Mouse (Mus musculus) lung, postnatal 0 days (tissue): Measurements from ENCODE around the gene Wdr38. TPM values are rescaled to one million over a fixed set of nuclear protein-coding genes. Genes with fewer than 3 reads are reported as not detected.
"Not testable (repeated sequence)": the region's sequence is repeated elsewhere in the genome, so short reads cannot be mapped to it uniquely, and the experiment has no call there.

ENCODE experiments used
- ATAC-seq: fragments of 200-750 bp; cut with Nextera tagmentation; 2 replicates; pipeline ENCODE4 v1.8.0; 2017; ENCODE audit warnings: moderate library complexity
- DNase-seq: peaks from one replicate; pipeline ENCODE4 v3.0.0-alpha.2; 2016; ENCODE audit warnings: low spot score
- H3K27ac ChIP-seq: fragments of 300-500 bp; sonication (generic); 2 replicates; pipeline ENCODE4 v1.5.1; 2014; ENCODE audit warnings: antibody characterized with exemption, mild to moderate bottlenecking, low read length, mixed read lengths
- H3K27me3 ChIP-seq: fragments of 300-500 bp; sonication (generic); replicated peaks from 2 replicates; pipeline ENCODE4 v1.6.1; 2014; ENCODE audit warnings: low read length, mixed read lengths; ENCODE audit not compliant: insufficient read depth
- H3K36me3 ChIP-seq: fragments of 300-500 bp; sonication (generic); 2 replicates; pipeline ENCODE4 v1.6.1; 2014; ENCODE audit warnings: low read length, mixed read lengths; ENCODE audit not compliant: insufficient read depth
- H3K4me1 ChIP-seq: fragments of 300-500 bp; sonication (generic); 2 replicates; pipeline ENCODE4 v1.6.1; 2014; ENCODE audit warnings: antibody characterized with exemption, low read depth, low read length, mixed read lengths; ENCODE audit not compliant: insufficient read depth
- H3K4me2 ChIP-seq: fragments of 300-500 bp; sonication (generic); replicated peaks from 2 replicates; pipeline ENCODE4 v1.6.1; 2014; ENCODE audit warnings: low read depth, mild to moderate bottlenecking, low read length, moderate library complexity, mixed read lengths
- H3K4me3 ChIP-seq: fragments of 300-500 bp; sonication (generic); 2 replicates; pipeline ENCODE4 v1.5.1; 2014; ENCODE audit warnings: low read depth, low read length
- H3K9ac ChIP-seq: fragments of 300-500 bp; sonication (generic); replicated peaks from 2 replicates; pipeline ENCODE4 v1.6.1; 2014; ENCODE audit warnings: low read depth, mild to moderate bottlenecking
- H3K9me3 ChIP-seq: fragments of 300-500 bp; sonication (generic); 2 replicates; pipeline ENCODE4 v1.6.1; 2016; ENCODE audit warnings: low read length, mixed read lengths
- CTCF ChIP-seq: IDR thresholded peaks from 2 replicates; pipeline ENCODE4 v1.5.1; 2016; ENCODE audit warnings: antibody characterized with exemption, mild to moderate bottlenecking
- EP300 ChIP-seq: IDR thresholded peaks from 2 replicates; pipeline ENCODE4 v1.6.1; 2016; ENCODE audit warnings: antibody characterized with exemption, mild to moderate bottlenecking, control low read depth
- WGBS: fragments of 180-500 bp; shearing (Covaris S2); extraction: QIAGEN DNeasy Blood & Tissue Kit; methylation state at CpG from one replicate; pipeline ENCODE4 v1.1.7; 2014; 5-methylcytosine and 5-hydroxymethylcytosine counted together
- polyA plus RNA-seq: library from polyadenylated mRNA; unstranded; fragments of >200 nt; fragmentation: Nextera tagmentation; extraction: Ambion mirVana; gene quantifications from 2 replicates; pipeline ENCODE4 v1.2.1, GENCODE M21; 2015

Wdr38 gene
- polyA plus RNA-seq, 1 experiment from 2014 or later = 2.6 TPM

DNA sequence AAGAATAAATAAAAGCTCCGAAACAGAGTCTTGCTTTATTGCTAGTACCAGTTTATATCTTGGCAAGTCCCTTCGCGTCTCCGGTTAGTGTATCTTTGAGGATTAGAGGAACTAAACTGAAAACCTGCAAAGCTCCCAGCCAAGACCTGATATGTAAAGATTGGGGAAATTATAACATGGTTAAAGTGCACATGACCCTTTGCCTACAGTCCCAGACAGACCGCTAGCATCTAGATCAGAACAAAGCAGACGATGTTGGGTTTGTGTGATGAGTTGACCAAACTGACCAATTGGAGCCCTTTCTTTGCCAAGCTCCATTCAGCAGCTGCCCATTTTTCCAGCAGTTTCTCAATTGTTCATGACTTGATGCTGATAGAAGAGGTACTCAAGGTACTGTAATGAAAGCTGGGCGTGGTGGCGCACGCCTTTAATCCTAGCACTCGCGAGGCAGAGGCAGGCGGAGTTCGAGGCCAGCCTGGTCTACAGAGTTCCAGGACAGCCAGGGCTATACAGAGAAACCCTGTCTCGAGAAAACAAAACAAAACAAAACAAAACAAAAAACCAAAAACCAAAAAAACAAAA is 9.0 kb downstream of the Wdr38 start:
- H3K4me2 ChIP-seq = peak overlapping the region; percentile 74; the same call in 1 of the 2 replicates
- no peaks in the 10 kb centered on the region for H3K9me3 ChIP-seq
- DNase-seq (no peak), ATAC-seq (no peak)
- no peaks in the 10 kb centered on the region for H3K36me3 ChIP-seq
- TF ChIP-seq CTCF (no peak), EP300 (no peak)
- peak overlapping the region; percentile 71; the same call in 1 of the 2 replicates for H3K4me3 ChIP-seq
- H3K9ac ChIP-seq = no peak overlapping the region
- no peak overlapping the region for H3K27ac ChIP-seq
- peaks cover 30% of the 10 kb centered on the region for H3K4me1 ChIP-seq
- H3K27me3 ChIP-seq = no peaks in the 10 kb centered on the region
- WGBS = 87% methylated on average over 14 of the region's 14 CpGs

DNA sequence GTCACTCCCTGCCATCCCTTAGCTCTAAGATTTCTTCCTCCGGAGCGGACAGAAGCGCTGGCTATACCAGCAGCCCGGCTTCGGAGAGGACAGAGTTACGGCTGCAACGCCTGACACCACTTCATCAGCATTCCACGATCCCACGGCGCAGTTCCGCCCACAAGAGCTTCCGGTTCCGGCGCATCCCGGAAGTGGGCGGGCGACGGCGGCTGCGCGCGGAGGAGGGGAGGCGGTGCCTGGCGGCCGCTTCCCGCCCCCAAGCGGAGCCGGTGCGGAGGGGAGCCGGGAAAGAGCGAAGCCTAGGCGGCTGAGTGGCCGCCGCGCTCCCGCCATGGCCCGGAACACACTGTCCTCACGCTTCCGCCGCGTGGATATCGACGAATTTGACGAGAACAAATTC is 10.6 kb downstream of the Wdr38 start:
- ATAC-seq = peak; percentile 90
- Histone ChIP-seq H3K4me3 (peak overlapping the region; percentile 91), H3K4me2 (peak overlapping the region; percentile 98), H3K27me3 (no peaks in the 10 kb centered on the region), H3K27ac (peak overlapping the region; percentile 92), H3K4me1 (peaks cover 30% of the 10 kb centered on the region), H3K9me3 (no peaks in the 10 kb centered on the region), H3K9ac (peak overlapping the region; percentile 85), H3K36me3 (no peaks in the 10 kb centered on the region)
- peak; percentile 12; the same call in 1 of the 2 replicates for TF ChIP-seq CTCF
- TF ChIP-seq EP300 = no peak
- peak; percentile 96 for DNase-seq
- 0% methylated on average over 32 of the region's 44 CpGs for WGBS

DNA sequence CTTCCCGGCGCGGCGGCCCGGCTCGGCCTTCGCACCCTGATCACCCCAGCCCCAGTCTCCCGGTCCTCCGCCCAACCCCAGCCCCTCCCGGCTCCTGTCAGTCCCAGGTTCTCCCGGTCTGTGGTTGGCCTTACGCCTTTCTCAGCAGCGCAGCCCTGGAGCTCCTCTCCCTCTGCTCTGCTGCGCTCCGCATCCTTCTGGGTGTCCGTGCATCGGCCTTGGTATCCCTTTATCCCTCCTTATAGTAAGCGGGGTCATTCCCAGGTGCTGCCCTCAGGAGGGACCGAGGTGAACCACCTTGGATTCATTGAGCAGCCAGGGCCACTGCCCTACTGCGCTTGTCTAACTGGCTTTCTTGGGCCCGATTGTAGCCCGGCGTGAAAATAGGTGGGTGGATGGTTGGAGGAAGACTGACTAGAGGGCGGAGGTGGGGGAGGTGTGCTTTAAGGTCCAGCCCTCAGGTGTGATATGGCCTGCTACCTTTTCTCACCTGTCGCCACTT is 11.1 kb downstream of the Wdr38 start:
- TF ChIP-seq CTCF (peak; percentile 17; the same call in 1 of the 2 replicates), EP300 (no peak)
- H3K4me3 ChIP-seq = peak overlapping the region; percentile 91
- no peaks in the 10 kb centered on the region for H3K27me3 ChIP-seq
- H3K9me3 ChIP-seq = no peaks in the 10 kb centered on the region
- peaks cover 30% of the 10 kb centered on the region for H3K4me1 ChIP-seq
- DNase-seq (peak; percentile 58), ATAC-seq (peak; percentile 36)
- H3K27ac ChIP-seq = peak overlapping the region; percentile 92
- peak overlapping the region; percentile 98 for H3K4me2 ChIP-seq
- no peaks in the 10 kb centered on the region for H3K36me3 ChIP-seq
- WGBS = 2% methylated on average over 22 of the region's 25 CpGs
- H3K9ac ChIP-seq = peak overlapping the region; percentile 85

DNA sequence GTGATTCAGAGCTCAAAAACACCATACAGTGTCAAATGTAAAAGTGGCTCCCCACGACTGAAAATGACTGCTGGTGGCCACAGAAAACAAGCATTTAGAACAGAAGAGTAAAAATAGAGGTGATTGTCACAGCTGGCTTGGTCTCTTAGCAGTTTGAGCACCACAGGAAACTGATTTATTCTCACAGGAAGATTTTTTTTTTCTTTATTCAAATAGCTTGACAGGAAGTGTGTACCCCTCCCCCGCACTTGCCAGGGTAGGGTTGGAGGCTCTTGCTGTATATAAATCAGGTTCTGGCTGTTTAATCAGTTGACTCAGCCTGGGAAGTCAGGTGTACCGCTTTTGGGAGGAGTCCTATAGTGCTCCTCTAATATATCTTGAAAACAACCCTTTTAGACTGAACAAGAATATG is 11.7 kb downstream of the Wdr38 start:
- Histone ChIP-seq H3K4me2 (peak overlapping the region; percentile 98), H3K27me3 (no peaks in the 10 kb centered on the region), H3K36me3 (no peaks in the 10 kb centered on the region), H3K9ac (peak overlapping the region; percentile 85), H3K4me3 (peak overlapping the region; percentile 91), H3K9me3 (no peaks in the 10 kb centered on the region), H3K27ac (peak overlapping the region; percentile 92), H3K4me1 (peaks cover 27% of the 10 kb centered on the region)
- TF ChIP-seq CTCF (no peak), EP300 (no peak)
- WGBS = 7% methylated on average over 3 of the region's 3 CpGs
- no peak for ATAC-seq
- DNase-seq = peak; percentile 72

DNA sequence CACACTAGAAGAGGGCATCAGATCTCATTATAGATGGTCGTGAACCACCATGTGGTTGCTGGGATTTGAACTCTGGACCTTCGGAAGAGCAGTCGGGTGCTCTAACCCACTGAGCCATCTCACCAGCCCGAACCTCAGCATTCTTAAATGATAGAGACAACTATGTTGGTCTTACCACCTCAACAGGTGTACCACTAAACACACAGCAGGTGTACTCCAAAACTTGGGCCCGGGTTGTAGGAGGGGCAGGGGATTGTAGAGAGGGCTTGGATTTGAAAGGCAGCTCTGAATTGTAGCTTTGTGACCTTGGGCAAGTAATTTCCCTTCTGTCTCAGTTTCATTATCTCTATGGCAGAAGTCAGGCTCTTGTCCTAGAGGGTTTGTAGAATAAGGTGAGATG is 12.9 kb downstream of the Wdr38 start:
- WGBS = 90% methylated on average over 5 of the region's 5 CpGs
- H3K9me3 ChIP-seq, H3K4me3 ChIP-seq, DNase-seq, H3K27me3 ChIP-seq, H3K4me2 ChIP-seq, ATAC-seq, H3K27ac ChIP-seq, H3K9ac ChIP-seq, H3K36me3 ChIP-seq: not testable (repeated sequence)
- H3K4me1 ChIP-seq = peaks cover 24% of the 10 kb centered on the region

DNA sequence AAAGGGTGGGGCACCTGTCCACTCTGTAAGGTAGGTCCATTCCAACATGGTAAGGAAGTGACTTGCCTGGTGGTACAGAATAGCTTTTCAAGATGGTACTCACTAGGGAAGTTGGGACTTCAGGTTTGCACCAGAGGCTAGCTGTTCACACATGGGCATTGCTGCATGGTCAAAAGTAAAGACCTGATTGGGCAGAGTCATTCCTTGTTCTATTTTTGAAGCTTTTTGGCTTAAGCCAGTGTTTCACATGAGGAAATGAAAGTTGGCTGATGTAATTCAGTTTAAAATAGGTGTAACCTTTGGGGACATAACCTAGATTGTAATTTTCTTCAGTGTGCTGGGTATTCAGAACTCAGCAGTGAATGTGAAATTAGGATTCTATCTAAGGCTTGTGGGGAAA is 14.0 kb downstream of the Wdr38 start:
- peaks cover 18% of the 10 kb centered on the region for H3K4me1 ChIP-seq
- H3K27me3 ChIP-seq = no peaks in the 10 kb centered on the region
- TF ChIP-seq EP300 (no peak), CTCF (no peak)
- DNase-seq (no peak), ATAC-seq (no peak)
- no peaks in the 10 kb centered on the region for H3K9me3 ChIP-seq
- no peak overlapping the region for H3K4me2 ChIP-seq
- no peak overlapping the region for H3K9ac ChIP-seq
- H3K36me3 ChIP-seq = peaks cover 18% of the 10 kb centered on the region; the same call in 1 of the 2 replicates
- no peak overlapping the region for H3K27ac ChIP-seq
- H3K4me3 ChIP-seq = no peak overlapping the region
